Comparison of ENCODE assay signal across 26 mouse cellular contexts in genomic region chr12:97525931-97526330, GRCm38 (mm10).
DNase-seq lines count a peak whose midpoint lies in the region; ATAC-seq lines count a peak whose summit lies in the region.
"Had no signal": no experiment of that assay in that cellular context is flagged by ENCODE, and none has a peak within 500 bp of the region (broad histone marks: within the 10 kb centered on the region; RNA-seq: fewer than 3 reads in every experiment).

No protein-coding gene starts in this region.

- H3K27ac ChIP-seq in heart, embryonic 14.5 days (replicated peaks in 1 of 2; ENCODE audit: control insufficient read depth in 1 of 2, insufficient read depth in 1 of 2, low read depth in 2 of 2, low read length in 2 of 2): no peak overlapping the region
- H3K27ac ChIP-seq in forebrain, embryonic 11.5 days (ENCODE audit: low read depth, low read length): no peak overlapping the region
- H3K27ac ChIP-seq: embryonic facial prominence, embryonic 12.5 days; hindbrain, embryonic 10.5 days; hindbrain, embryonic 15.5 days; limb, embryonic 12.5 days; liver, embryonic 15.5 days; midbrain, embryonic 10.5 days; stomach, embryonic 15.5 days had no signal

- peak; percentile 75; the same call in 1 of the 2 replicates for ATAC-seq in heart, embryonic 14.5 days (ENCODE audit: insufficient number of reproducible peaks, insufficient read depth, low FRiP score, low read depth)
- ATAC-seq in forebrain, embryonic 11.5 days (replicated peaks; ENCODE audit: low FRiP score): no peak
- ATAC-seq: forebrain, embryonic 16.5 days; inflammation-experienced regulatory T-cells, adult 6 months had no signal

- intact Hi-C loops in left cerebral cortex, postnatal 4 days (cut with DNase I): no loop called here
- intact Hi-C loops in left cerebral cortex, postnatal 25 days (cut with DNase I): loop anchor here (10.0 kb wide), 1 partner anchor 449 kb away; no protein-coding TSS in a partner anchor
- intact Hi-C loops in heart, postnatal 14 days (cut with DNase I): no loop called here

- WGBS in heart, embryonic 14.5 days: 6% methylated on average over 1 of the region's 1 CpGs
- WGBS in forebrain, embryonic 11.5 days: 73% methylated on average over 1 of the region's 1 CpGs

- H3K36me3 ChIP-seq in heart, embryonic 14.5 days (ENCODE audit: control insufficient read depth, insufficient read depth, low read length): no peaks in the 10 kb centered on the region
- no peaks in the 10 kb centered on the region for H3K36me3 ChIP-seq in forebrain, embryonic 11.5 days (ENCODE audit: control insufficient read depth, insufficient read depth, low read length)
- H3K36me3 ChIP-seq: embryonic facial prominence, embryonic 12.5 days; hindbrain, embryonic 10.5 days; hindbrain, embryonic 15.5 days; limb, embryonic 12.5 days; liver, embryonic 15.5 days; midbrain, embryonic 10.5 days; stomach, embryonic 15.5 days had no signal

- no peak overlapping the region for H3K4me3 ChIP-seq in heart, embryonic 14.5 days (ENCODE audit: control insufficient read depth in 1 of 2, insufficient read depth in 1 of 2, low read depth in 1 of 2, low read length in 2 of 2)
- H3K4me3 ChIP-seq in forebrain, embryonic 11.5 days (ENCODE audit: low read depth, low read length): no peak overlapping the region
- H3K4me3 ChIP-seq: embryonic facial prominence, embryonic 12.5 days; hindbrain, embryonic 10.5 days; hindbrain, embryonic 15.5 days; limb, embryonic 12.5 days; liver, embryonic 15.5 days; midbrain, embryonic 10.5 days; stomach, embryonic 15.5 days had no signal

- peaks cover 0 to 2% of the 10 kb centered on the region in 2 experiments; a peak in 1 of 4 replicates for H3K4me1 ChIP-seq in heart, embryonic 14.5 days (ENCODE audit: control insufficient read depth in 2 of 2, insufficient read depth in 2 of 2, low read length in 2 of 2)
- H3K4me1 ChIP-seq in forebrain, embryonic 11.5 days (replicated peaks; ENCODE audit: control insufficient read depth, insufficient read depth, low read length): no peaks in the 10 kb centered on the region
- H3K4me1 ChIP-seq: embryonic facial prominence, embryonic 12.5 days; hindbrain, embryonic 10.5 days; hindbrain, embryonic 15.5 days; limb, embryonic 12.5 days; liver, embryonic 15.5 days; midbrain, embryonic 10.5 days; stomach, embryonic 15.5 days had no signal

- no peaks in the 10 kb centered on the region for H3K27me3 ChIP-seq in heart, embryonic 14.5 days (ENCODE audit: control insufficient read depth, insufficient read depth, low read length)
- H3K27me3 ChIP-seq in forebrain, embryonic 11.5 days (ENCODE audit: control insufficient read depth, insufficient read depth, low read length): no peaks in the 10 kb centered on the region
- H3K27me3 ChIP-seq: embryonic facial prominence, embryonic 12.5 days; hindbrain, embryonic 15.5 days; limb, embryonic 12.5 days; liver, embryonic 15.5 days; stomach, embryonic 15.5 days had no signal

- H3K9me3 ChIP-seq in heart, embryonic 14.5 days (ENCODE audit: control insufficient read depth, low read length): no peaks in the 10 kb centered on the region
- H3K9me3 ChIP-seq in forebrain, embryonic 11.5 days (ENCODE audit: control insufficient read depth, low read length): no peaks in the 10 kb centered on the region
- H3K9me3 ChIP-seq: embryonic facial prominence, embryonic 12.5 days; hindbrain, embryonic 10.5 days; hindbrain, embryonic 15.5 days; limb, embryonic 12.5 days; liver, embryonic 15.5 days; midbrain, embryonic 10.5 days; stomach, embryonic 15.5 days had no signal

- peak; percentile 20 for DNase-seq in left cerebral cortex, postnatal 4 days
- no peak for DNase-seq in left cerebral cortex, postnatal 25 days (ENCODE audit: low spot score in 2 of 2)
- DNase-seq in heart, postnatal 14 days: peak; percentile 6 to 23
- no peak for DNase-seq in frontal cortex, postnatal 25 days (ENCODE audit: low spot score in 2 of 2)
- no peak for DNase-seq in forebrain, embryonic 11.5 days (ENCODE audit: low spot score)
- DNase-seq: adrenal gland, postnatal 36 days; B cell, adult 2 months; cerebellum, adult 2 months; cerebellum, postnatal 36 days; embryo, embryonic 11 days; gastrocnemius, postnatal 10 days; kidney, adult 11 months; kidney, postnatal 14 days; layer of hippocampus, adult 9-11 months; lung, embryonic 14.5 days; lung, postnatal 14 days had no signal

- no peak overlapping the region for H3K9ac ChIP-seq in heart, embryonic 14.5 days (ENCODE audit: low read length)
- H3K9ac ChIP-seq in forebrain, embryonic 11.5 days (ENCODE audit: low read length): no peak overlapping the region
- H3K9ac ChIP-seq: embryonic facial prominence, embryonic 12.5 days; hindbrain, embryonic 15.5 days; limb, embryonic 12.5 days; liver, embryonic 15.5 days; lung, embryonic 14.5 days; stomach, embryonic 15.5 days had no signal

- no peak overlapping the region for H3K4me2 ChIP-seq in heart, embryonic 14.5 days (ENCODE audit: low read length)
- no peak overlapping the region for H3K4me2 ChIP-seq in forebrain, embryonic 11.5 days (ENCODE audit: low read depth, low read length, severe bottlenecking)
- H3K4me2 ChIP-seq: embryonic facial prominence, embryonic 12.5 days; hindbrain, embryonic 15.5 days; limb, embryonic 12.5 days; liver, embryonic 15.5 days; lung, embryonic 14.5 days; stomach, embryonic 15.5 days had no signal

Comparison
In these comparisons a context has a peak if more than half of its experiments do, and no peak if none do; other contexts are left out.
1. DNase-seq: peak in left cerebral cortex, postnatal 4 days (single experiment) and heart, postnatal 14 days (2 of 2); none in left cerebral cortex, postnatal 25 days (0 of 2), frontal cortex, postnatal 25 days (0 of 2) and forebrain, embryonic 11.5 days (single experiment).